Mouse (Mus musculus): ENCODE measurements around the gene Gm43517.

Gm43517 gene

GRCm38 (mm10) chr12:49385631-49385990, 637 bp downstream of the Gm43517 start:
- no peak for DNase-seq (ENCODE audit: low spot score in 2 of 2)

GRCm38 (mm10) chr12:49386081-49386805, 1.3 kb downstream of the Gm43517 start:
- DNase-seq (ENCODE audit: low spot score in 2 of 2) = no peak

DNA sequence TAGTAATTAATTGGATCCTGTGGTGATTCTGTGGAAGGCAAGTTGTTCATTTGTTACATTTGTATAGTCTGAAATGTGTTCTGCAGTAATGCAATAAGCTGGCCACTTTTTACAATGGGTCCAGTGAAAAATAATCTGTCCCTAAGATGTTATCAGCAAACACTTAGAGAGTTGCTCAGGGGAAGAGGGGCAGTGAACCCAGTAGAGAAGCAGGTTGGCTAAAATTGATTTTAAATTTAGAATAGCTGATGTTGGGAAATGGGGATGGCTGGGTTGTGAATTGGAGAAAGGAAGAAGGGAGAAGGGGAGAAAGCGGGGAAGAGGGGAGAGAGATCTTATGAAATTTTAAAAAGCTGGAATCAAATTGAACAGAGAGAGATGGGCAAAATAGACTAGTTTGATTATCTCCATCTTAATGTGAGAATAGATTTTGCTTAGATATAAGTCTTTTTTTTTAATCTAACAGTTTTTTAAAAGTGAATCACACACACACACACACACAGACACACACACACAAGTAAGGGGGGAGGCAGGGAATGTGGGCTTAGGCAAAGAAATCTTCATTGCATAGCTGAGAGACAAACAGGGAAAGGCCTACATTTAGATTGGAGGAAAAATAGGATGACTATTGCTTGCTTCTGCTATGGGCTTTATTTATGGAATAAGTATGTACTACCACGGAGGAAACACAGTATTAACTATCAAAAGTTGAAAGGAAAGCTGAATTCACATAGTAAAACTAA, 3.1 kb downstream of the Gm43517 start:
- no peak for DNase-seq (ENCODE audit: low spot score in 2 of 2)

DNA sequence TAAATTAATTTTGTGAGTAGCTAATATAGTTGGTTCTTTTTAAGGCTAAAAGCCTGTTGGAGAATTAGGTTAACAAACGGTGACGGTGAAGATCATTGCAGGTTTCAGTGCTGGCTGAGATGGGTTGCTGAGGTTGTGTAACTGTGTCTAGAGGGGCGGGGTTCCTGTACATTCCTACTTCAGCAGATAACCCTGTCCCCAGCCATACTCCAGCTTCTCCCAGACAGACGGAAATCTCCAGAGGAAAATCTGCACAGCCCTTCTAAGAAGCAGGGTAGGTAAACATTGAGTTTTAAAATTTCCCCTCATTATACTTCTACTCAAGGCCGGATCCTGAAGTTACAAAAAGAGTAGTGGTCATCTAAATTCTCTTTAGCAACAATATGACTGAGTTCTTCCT, 4.7 kb downstream of the Gm43517 start:
- DNase-seq (ENCODE audit: low spot score in 2 of 2) = no peak

- no peak for DNase-seq (ENCODE audit: low spot score in 2 of 2)
Observed at GRCm38 (mm10) chr12:49390257-49390656, 5.3 kb downstream of the Gm43517 start.

- DNase-seq (ENCODE audit: low spot score in 2 of 2) = no peak
Observed at GRCm38 (mm10) chr12:49390926-49391304, 5.9 kb downstream of the Gm43517 start.

GRCm38 (mm10) chr12:49391305-49392040, 6.5 kb downstream of the Gm43517 start:
- no peak for DNase-seq (ENCODE audit: low spot score in 2 of 2)

DNA sequence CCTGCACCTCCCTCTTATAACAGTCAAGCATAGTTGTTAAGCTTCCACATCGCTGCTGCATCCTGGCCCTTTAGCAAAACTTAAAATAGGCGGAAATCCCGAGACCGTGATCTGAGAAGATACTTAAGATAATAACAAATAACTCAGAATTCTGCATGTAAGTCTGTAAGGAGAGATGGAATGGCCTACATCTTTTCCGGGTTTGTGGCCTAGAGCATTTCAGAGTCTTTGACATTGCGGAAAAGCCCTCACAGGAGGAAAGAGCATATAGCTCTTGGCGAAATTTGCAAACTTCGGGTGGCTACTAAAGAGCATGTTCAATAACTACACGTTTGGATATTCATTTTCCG, 7.0 kb downstream of the Gm43517 start:
- no peak for DNase-seq (ENCODE audit: low spot score in 2 of 2)

- no peak for DNase-seq (ENCODE audit: low spot score in 2 of 2)
Observed at GRCm38 (mm10) chr12:49392876-49393275, 7.9 kb downstream of the Gm43517 start.

- DNase-seq (ENCODE audit: low spot score in 2 of 2) = no peak
Observed at GRCm38 (mm10) chr12:49393639-49394038, 8.7 kb downstream of the Gm43517 start.

- DNase-seq (ENCODE audit: low spot score in 2 of 2) = no peak
Observed at GRCm38 (mm10) chr12:49394181-49394580, 9.2 kb downstream of the Gm43517 start.

DNA sequence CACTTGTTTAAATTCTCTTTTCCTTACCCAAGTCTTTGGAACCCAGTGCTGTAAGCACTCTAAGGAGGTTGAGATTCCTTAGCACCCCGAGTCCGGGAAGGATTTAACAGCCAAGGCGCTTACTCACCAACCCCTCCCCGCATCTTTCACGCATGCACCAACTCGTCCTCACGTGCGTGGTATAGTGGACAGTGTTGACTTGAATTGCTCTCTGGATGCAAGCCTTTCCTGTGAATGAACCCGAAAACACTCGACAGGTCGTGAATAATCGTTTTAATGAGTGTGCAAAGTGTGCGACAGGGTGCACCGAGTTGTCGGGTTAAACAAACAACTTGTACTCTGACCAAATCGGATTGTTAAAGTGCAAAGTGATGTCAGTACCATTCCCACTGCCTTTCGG, 9.9 kb downstream of the Gm43517 start:
- no peak for DNase-seq (ENCODE audit: low spot score in 2 of 2)

DNA sequence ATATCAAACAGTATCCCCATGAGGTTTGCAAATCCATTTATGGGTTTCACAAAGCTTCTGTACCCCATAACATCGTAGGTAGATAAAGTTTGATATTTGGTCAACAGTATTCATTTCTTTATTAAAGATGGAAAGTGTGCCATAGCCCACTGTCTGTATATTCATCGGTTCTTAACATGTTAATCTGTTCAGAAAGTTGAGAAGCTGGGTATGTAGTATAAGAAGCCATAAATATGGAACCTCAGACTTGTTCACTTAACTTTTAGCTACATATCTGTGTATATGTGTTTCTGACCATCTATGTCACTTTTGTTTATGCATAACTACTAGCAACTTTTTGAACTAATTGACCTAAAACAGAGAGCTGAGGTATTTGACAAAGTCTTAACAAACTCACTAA, 11.0 kb downstream of the Gm43517 start:
- no peak for DNase-seq (ENCODE audit: low spot score in 2 of 2)

DNA sequence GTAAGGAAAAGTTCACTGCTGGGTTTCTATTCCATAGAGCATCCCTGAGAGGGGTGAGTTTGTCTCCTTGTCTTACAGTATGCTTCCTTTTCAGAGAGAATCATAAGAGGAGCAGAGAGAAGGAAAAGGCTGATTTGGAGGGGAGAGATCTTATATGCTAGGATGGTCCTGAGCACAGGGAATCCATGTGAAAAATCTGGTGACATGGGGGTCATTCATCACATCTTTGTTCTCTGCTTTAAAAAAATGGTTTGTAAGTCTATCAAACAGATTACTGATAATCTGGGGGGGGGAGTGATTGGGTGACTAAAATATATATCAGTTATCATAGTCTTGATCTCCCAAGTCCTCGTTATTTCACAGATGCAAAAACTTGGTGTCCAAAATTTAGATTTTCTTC, 11.8 kb downstream of the Gm43517 start:
- no peak for DNase-seq (ENCODE audit: low spot score in 2 of 2)

DNA sequence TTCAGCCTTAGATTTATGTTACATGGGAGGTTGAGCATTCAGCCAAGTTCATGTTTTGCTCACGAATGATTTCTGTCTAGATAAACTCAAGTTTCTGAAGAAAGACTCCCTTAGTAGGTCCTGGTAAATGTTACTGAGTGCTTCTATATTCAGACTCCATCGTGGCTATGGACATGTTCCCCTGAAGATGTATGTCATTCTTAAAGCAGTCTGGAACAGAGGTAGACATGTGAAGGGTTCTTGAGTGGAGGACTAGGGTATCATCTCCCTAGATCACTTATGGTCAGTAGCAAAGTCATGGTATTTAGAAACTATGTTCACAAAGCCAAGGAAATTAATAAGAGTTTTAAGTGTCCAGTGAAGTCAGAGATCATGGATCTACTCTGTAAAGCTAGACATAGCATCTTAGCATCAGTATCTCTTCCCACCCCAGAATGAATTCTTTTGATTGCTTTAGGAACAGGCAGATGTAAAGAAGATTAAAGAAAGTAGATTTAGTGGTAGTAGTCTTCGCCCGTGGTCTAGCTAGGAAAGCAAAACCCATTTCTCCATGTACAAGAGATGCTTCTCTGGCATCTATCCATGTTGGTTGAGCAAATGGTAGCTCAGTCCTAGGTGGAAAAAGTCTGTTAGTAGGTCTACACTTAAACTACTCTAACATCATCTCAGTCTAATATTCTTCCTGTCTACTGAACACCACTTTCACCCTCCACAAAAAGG, 12.6 kb downstream of the Gm43517 start:
- no peak for DNase-seq (ENCODE audit: low spot score in 2 of 2)

GRCm38 (mm10) chr12:49398163-49398540, 13.2 kb downstream of the Gm43517 start:
- DNase-seq (ENCODE audit: low spot score in 2 of 2) = no peak

- DNase-seq (ENCODE audit: low spot score in 2 of 2) = no peak
Observed at GRCm38 (mm10) chr12:49398636-49399035, 13.7 kb downstream of the Gm43517 start.

GRCm38 (mm10) chr12:49399611-49400010, 14.6 kb downstream of the Gm43517 start:
- no peak for DNase-seq (ENCODE audit: low spot score in 2 of 2)

DNA sequence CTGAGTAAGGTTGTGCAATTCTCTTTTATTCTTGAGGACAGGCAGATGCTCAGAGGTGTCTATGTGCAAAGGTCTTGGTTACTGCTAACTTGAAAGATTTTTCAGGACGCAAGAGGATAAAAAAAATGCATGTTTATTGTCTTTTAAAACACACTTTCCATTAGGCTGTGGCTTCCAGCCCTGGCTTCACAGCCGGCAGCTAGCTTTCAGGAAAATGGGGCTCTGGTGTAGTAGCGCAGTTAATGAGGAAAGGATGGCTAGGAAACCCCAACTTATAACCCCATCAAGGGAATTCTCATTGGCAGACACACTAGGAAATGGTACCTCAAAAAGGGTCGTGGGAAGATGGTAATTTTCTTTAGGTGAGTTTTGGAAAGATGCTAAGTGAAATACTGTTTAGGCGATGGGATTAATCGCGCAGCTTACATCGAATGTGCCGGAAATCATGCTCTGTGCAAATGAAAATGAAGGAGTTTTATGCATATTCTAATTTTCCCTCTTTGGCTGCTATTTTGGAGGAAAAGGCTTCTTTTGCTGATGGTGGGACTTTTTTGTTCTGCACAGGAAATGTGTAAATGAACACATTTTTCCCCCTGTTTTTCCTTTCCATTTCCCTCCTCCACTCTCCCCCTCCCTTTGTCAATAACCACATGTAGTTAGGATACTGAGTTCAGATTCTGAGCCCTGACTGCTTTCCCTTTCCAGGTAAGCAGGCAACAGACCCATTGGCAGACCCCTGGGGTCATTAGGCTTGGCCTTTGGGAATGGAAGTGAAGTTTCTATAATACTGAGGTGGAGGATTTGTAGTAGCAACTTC, 15.3 kb downstream of the Gm43517 start:
- no peak for DNase-seq (ENCODE audit: low spot score in 2 of 2)

- DNase-seq (ENCODE audit: low spot score in 2 of 2) = no peak
Observed at GRCm38 (mm10) chr12:49400853-49401118, 15.8 kb downstream of the Gm43517 start.

GRCm38 (mm10) chr12:49401119-49401795, 16.3 kb downstream of the Gm43517 start:
- DNase-seq (ENCODE audit: low spot score in 2 of 2) = no peak
